Mouse (Mus musculus) 3T3-L1 (cell line): ENCODE data around the gene Ctnnb1.

ENCODE experiments used
- DNase-seq: peaks from one replicate; pipeline ENCODE4 v3.0.0-alpha.2; 2015; ENCODE audit warnings: low read depth, low spot score

The Ctnnb1 gene

GRCm38 (mm10) chr9:120926939-120927606 lies 1.9 kb upstream of the Ctnnb1 start:
- no peak for DNase-seq

- DNase-seq, result no peak
These were observed 1.0 kb downstream of the Ctnnb1 start for GRCm38 (mm10) chr9:120930021-120930420.

- DNase-seq, result no peak
These were observed 1.8 kb downstream of the Ctnnb1 start for GRCm38 (mm10) chr9:120930811-120931210.

- DNase-seq, result no peak
These were observed 3.4 kb downstream of the Ctnnb1 start for GRCm38 (mm10) chr9:120932371-120932770.

GRCm38 (mm10) chr9:120932797-120933586 lies 4.0 kb downstream of the Ctnnb1 start:
- DNase-seq, result peak; percentile 83

- no peak for DNase-seq
These were observed 4.5 kb downstream of the Ctnnb1 start for GRCm38 (mm10) chr9:120933587-120933885.

- DNase-seq, result peak; percentile 47
These were observed 5.1 kb downstream of the Ctnnb1 start for GRCm38 (mm10) chr9:120933886-120934758.

GRCm38 (mm10) chr9:120934821-120935633 lies 6.0 kb downstream of the Ctnnb1 start:
- DNase-seq, result peak; percentile 31

- peak; percentile 22 for DNase-seq
These were observed 6.6 kb downstream of the Ctnnb1 start for GRCm38 (mm10) chr9:120935634-120935922.

GRCm38 (mm10) chr9:120936351-120936750 lies 7.3 kb downstream of the Ctnnb1 start:
- peak; percentile 83 for DNase-seq

GRCm38 (mm10) chr9:120940858-120941257 lies 11.8 kb downstream of the Ctnnb1 start:
- DNase-seq, result no peak

- DNase-seq, result no peak
These were observed 14.7 kb downstream of the Ctnnb1 start for GRCm38 (mm10) chr9:120943757-120944156.

GRCm38 (mm10) chr9:120944211-120944610 lies 15.2 kb downstream of the Ctnnb1 start:
- DNase-seq, result no peak

GRCm38 (mm10) chr9:120946131-120946530 lies 17.1 kb downstream of the Ctnnb1 start:
- no peak for DNase-seq

- DNase-seq, result no peak
These were observed 19.8 kb downstream of the Ctnnb1 start for GRCm38 (mm10) chr9:120948832-120949231.

GRCm38 (mm10) chr9:120950761-120951160 lies 21.7 kb downstream of the Ctnnb1 start:
- no peak for DNase-seq

GRCm38 (mm10) chr9:120951947-120952346 lies 22.9 kb downstream of the Ctnnb1 start:
- no peak for DNase-seq

- peak; percentile 71 for DNase-seq
These were observed 29.0 kb downstream of the Ctnnb1 start for GRCm38 (mm10) chr9:120958051-120958450.

GRCm38 (mm10) chr9:120958560-120958959 lies 29.5 kb downstream of the Ctnnb1 start:
- DNase-seq, result no peak

GRCm38 (mm10) chr9:120959225-120959624 lies 30.2 kb downstream of the Ctnnb1 start:
- no peak for DNase-seq

- peak; percentile 17 for DNase-seq
These were observed 31.6 kb downstream of the Ctnnb1 start for GRCm38 (mm10) chr9:120960611-120961010.

- DNase-seq, result no peak
These were observed 32.5 kb downstream of the Ctnnb1 start for GRCm38 (mm10) chr9:120961466-120961865.
